Mouse (Mus musculus) limb, embryonic 10.5 days (tissue): ENCODE measurements around the gene Mettl22. TPM values are rescaled to one million over a fixed set of nuclear protein-coding genes. Genes with fewer than 3 reads are reported as not detected.

ENCODE experiments used
- DNase-seq: peaks from one replicate; pipeline ENCODE4 v3.0.0-alpha.2; 2017; ENCODE audit warnings: low spot score
- H3K27ac ChIP-seq: fragments of 300-500 bp; sonication (generic); 2 replicates; pipeline ENCODE4 v1.5.1; 2016; ENCODE audit warnings: mild to moderate bottlenecking
- H3K27me3 ChIP-seq: fragments of 300-500 bp; sonication (generic); 2 replicates; pipeline ENCODE4 v1.6.1; 2016; ENCODE audit warnings: low read depth, mild to moderate bottlenecking; ENCODE audit not compliant: poor library complexity, severe bottlenecking
- H3K36me3 ChIP-seq: fragments of 300-500 bp; sonication (generic); 2 replicates; pipeline ENCODE4 v1.6.1; 2016; ENCODE audit warnings: mild to moderate bottlenecking, moderate library complexity
- H3K4me1 ChIP-seq: fragments of 300-500 bp; sonication (generic); 2 replicates; pipeline ENCODE4 v1.6.1; 2016
- H3K4me3 ChIP-seq: fragments of 300-500 bp; sonication (generic); 2 replicates; pipeline ENCODE4 v1.5.1; 2016; ENCODE audit warnings: mild to moderate bottlenecking, moderate library complexity
- H3K9me3 ChIP-seq: fragments of 300-500 bp; sonication (generic); replicated peaks from 2 replicates; pipeline ENCODE4 v1.6.1; 2016; ENCODE audit warnings: mild to moderate bottlenecking
- WGBS: fragments of 180-500 bp; shearing (Covaris S2); methylation state at CpG from one replicate; pipeline ENCODE4 v1.1.7; 2016; 5-methylcytosine and 5-hydroxymethylcytosine counted together
- polyA plus RNA-seq: library from polyadenylated mRNA; unstranded; fragments of >200 nt; fragmentation: Nextera tagmentation; extraction: Ambion mirVana; gene quantifications from 2 replicates; pipeline ENCODE4 v1.2.1, GENCODE M21; 2016

Gene Mettl22
- polyA plus RNA-seq, 1 experiment from 2014 or later, result 22.5 TPM

GRCm38 (mm10) chr16:8539150-8539865 is 68.7 kb downstream of the Mettl22 start:
- Histone ChIP-seq H3K36me3 (no peaks in the 10 kb centered on the region), H3K27me3 (no peaks in the 10 kb centered on the region), H3K27ac (no peak overlapping the region), H3K4me3 (no peak overlapping the region), H3K4me1 (peaks cover 26% of the 10 kb centered on the region), H3K9me3 (no peaks in the 10 kb centered on the region)
- peak; percentile 58 for DNase-seq
- WGBS, result 24% methylated on average over 9 of the region's 9 CpGs

Other genes starting within 250 kb of the Mettl22 start
- 0.14 and 0.33 TPM in 2 replicates for gene Tmem114, start 45.7 kb upstream of the Mettl22 start, polyA plus RNA-seq
- gene Abat, start 42.6 kb downstream of the Mettl22 start, polyA plus RNA-seq, result 14.9 and 22.7 TPM in 2 replicates
- gene Pmm2, start 166.9 kb downstream of the Mettl22 start, polyA plus RNA-seq, result 54.6 and 61.2 TPM in 2 replicates
- gene Tmem186, start 166.9 kb downstream of the Mettl22 start, polyA plus RNA-seq, result 22.9 and 26.0 TPM in 2 replicates
- gene Carhsp1, start 201.4 kb downstream of the Mettl22 start, polyA plus RNA-seq, result 152 and 166 TPM in 2 replicates
- not detected in 2 replicates for gene Gm5767, start 210.0 kb downstream of the Mettl22 start, polyA plus RNA-seq